Mouse (Mus musculus): ENCODE results near the gene Klf9. TPM values are rescaled to one million over a fixed set of nuclear protein-coding genes. Genes with fewer than 3 reads are reported as not detected.

Gene Klf9
- total RNA-seq, 4 experiments from 2014 or later: 108 to 165 (median 128) TPM

DNA sequence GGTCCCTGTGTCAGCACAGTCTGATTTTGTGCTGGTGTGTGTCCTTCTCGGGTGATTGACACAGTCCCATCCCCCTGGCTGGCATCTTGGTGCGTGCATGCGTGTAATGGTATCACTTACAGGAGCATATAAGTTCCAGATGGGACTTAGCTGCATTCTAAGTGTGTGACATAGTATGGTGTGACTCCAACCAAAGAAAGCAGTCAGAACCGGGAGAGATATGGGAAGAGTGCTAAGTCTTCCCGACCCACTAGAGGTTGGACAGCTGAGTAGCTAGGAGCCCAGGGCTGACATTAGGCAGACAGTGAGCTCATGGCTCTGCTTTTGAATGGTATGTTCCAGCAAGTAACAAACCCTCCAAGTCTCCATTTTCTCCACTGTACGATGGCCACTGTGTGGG, 21.9 kb downstream of the Klf9 start:
- DNase-seq (ENCODE audit: low spot score in 2 of 2): no peak

DNA sequence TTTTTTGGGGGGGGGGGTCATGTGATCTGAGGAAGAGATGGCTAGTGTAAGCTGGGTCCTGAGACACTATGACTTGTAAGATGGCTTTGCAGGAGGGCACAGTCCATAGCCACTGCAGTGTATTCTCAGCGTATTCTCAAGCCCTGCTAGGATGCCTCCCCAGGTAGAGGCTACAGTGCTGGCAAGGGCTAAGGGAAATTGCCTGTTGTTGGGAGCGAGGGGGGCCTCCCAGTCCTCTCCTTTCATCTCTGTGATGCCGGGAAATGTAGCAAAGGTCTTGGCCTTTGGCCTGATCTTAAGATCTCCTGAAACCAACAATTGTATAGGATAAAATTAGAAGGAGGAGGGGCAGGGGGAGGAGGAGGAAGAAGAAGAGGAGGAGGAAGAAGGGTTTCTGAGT, 22.3 kb downstream of the Klf9 start:
- DNase-seq (ENCODE audit: low spot score in 2 of 2): no peak

DNA sequence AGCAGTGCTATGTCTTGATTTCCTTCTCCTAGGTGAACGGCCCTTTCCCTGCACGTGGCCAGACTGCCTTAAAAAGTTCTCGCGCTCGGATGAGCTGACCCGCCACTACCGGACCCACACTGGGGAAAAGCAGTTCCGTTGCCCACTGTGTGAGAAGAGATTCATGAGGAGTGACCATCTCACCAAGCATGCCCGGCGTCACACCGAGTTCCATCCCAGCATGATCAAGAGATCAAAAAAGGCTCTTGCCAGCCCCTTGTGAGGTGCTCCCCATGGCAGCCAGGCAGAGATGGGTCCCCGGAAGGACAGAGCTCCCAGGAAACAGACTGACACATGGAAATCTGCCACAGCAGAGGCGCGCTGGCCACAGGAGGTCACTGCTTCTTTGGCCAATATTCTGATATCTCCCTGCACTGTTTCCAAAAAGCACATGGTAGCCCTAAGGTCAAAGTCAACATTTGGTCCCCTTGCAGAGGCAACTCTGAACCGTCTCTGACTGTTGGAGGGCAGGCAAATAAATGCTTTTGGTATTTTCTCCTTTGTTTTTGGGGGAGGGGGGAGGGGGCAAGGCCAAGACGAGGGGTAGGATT, 23.7 kb downstream of the Klf9 start:
- no peak for DNase-seq (ENCODE audit: low spot score in 2 of 2)

DNA sequence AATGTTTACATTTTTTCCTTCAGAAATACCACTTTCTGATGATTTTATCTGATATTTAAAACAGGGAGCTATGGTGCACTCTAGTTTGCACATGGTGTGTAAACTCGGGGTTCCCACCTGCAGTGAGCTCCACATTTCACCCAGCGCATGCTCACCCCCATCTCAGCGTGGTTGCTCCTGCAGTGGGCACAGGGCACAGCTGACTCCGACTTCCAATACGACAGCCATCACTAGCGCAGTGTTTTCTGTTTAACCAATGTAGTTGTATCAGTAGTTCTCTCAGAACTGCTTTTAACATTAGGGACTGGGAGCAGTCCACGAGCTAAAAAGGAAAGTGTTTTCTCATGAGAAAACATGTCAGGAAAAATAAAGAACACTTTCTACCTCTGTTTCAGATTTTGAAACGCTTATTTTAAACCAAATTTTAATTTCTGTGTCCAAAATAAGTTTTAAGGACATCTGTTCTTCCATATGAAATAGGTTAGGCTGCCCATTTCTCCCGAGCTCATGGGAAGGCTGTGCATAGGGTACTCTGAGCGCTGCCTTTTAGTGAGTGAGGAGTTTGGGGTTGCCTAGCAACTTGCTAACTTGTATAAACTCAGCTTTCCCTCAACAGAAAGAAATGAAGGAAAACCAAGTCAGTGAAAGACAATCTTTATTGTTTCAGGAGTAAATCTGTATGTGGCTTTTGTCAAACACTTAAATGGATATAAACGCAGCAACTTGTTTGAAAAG, 25.7 kb downstream of the Klf9 start:
- DNase-seq (ENCODE audit: low spot score in 2 of 2): no peak

DNA sequence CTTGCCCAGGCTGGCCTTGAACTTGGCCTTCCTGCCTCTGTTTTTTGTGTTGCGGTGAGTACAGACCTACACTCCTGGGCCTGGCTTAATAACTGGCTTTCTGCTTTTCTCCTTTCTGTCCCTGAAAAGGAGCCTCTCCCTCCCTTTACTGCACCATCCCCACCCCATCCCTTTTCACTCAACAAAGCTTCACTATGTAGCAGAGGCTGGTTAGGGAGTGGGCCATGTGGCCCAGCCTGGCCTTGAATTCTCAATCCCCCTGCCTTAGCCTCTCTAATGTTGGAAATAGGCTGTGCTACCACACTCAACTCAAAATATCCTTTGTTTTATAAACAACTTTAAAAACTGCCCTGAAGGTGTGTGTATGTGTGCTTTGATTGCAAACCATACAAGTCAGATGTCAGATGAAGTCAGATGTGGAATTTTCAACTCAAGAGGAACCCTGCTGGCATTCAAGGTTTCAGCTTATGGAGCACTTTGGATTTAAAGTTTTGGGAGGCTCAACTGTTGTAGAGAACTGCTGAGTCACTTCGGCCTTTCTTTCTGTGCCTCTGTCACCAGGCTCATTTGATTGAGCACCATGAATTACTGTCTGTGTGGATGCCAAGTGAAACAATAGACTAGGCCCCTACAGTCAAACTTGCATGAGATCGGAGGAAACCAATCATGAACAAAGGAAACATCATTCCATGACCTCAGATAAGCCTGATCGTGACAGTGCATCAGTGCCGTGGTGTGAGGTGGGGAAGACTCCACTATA, 28.1 kb downstream of the Klf9 start:
- no peak for DNase-seq (ENCODE audit: low spot score in 2 of 2)

DNA sequence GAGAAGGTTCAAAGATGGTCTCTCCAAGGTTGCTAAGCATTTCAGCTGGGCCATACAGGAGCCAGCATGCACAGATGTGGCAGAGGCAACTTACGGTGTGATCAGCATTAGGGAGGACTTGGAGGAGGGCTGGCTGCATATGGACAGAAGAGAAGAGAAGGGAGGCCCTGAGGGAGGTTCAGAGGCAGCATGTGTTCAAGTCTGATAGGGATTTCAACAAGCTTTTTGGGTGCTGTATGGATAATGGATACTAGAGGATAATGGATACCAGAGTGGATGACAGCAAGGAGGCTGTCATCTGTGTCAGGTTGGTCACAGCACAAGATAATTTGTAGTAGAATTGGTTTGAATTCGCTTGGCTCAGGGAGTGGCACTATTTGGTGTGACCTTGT, 28.6 kb downstream of the Klf9 start:
- DNase-seq (ENCODE audit: low spot score in 2 of 2): no peak

DNA sequence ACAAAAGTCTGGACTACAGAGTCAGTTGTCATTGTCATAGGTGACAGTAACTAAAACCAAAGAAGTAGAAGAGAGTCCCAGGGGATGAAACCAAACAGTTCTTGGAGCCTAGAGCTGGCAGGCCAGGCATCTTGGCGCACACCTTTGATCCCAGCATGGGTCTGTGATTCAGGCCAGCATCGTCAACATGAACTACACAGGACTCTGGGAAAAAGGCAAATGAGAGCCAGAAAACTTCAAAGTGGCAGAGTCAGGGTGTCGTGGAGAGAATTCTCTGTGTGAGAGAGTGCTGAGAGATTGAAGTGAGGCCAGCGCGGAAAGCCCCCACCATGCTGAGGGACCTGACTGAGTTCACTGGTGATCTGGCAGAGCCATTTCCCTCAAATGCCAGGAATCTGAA, 29.4 kb downstream of the Klf9 start:
- no peak for DNase-seq (ENCODE audit: low spot score in 2 of 2)

DNA sequence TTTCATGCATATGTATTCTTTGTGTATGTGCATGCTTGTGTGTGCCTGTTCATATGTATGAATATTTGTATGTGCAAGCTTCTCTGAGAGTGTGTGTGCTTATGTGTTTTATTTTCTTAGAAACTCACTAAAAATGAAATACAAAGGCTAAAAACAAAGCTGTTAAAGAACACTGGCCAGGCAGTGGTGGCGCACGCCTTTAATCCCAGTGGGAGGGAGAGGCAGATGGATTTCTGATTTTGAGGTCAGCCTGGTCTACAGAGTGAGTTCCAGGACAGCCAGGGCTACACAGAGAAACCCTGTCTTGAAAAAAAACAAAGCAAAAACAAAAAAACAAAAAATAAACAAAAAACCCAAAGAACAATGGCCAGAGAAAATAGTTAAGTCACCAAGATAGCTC, 30.1 kb downstream of the Klf9 start:
- DNase-seq (ENCODE audit: low spot score in 2 of 2): no peak

DNA sequence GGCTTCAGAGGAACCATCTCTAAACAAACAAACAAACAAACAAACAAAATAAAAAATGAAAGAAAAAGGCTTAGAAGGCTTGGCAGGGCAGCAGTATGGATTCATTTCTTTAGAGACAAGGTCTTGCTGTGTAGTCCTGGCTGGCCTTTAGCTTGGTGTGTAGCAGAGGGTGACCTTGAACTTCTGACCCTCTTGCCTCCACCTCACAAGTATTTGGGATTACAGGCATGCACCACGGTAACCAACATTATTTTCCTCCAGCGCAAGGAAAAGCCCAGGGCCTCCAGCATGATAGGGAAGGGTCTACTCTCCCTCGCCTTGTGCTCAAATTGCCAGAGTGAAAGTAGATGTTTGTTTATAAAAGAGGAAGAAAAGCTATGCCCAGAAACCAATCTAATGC, 34.1 kb downstream of the Klf9 start:
- no peak for DNase-seq (ENCODE audit: low spot score in 2 of 2)

DNA sequence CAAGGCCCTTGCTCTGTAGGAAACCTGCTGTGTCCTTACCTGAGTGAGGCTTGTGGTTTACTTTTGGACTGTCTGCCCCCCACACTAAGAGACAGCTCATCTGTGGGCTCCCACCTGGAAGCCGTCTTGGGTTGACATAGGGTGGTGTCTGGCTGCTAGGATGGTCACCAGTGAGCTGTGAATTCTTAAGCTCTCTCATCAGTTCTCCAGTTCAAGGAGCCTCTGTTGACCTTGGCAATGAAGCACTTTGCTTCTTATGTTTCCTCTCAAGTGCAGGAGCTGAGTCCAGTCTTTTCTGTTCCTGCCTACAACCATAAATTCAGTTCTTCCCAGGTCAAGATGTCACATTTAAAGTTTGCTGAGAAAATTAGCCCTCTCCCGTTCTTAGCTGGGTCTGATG, 34.5 kb downstream of the Klf9 start:
- DNase-seq (ENCODE audit: low spot score in 2 of 2): no peak

DNA sequence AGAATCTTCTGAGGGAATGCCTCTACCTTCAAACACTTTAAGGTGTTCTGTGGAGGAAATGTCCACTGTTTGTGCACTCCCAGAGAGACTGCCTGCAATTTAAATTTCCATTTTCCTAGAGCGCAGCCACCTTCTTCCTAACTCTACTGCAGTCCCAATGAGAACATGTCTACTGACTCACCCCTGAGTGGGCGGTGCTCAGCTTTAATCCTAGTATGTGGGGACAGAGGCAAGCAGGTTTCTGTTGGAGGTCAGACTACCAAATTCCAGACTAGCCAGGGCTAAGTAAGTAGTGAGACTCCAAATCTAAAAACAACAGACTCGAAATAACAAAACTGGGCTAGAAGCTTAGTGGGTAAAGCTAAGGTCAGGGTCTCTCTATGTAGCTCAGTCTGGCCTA, 37.5 kb downstream of the Klf9 start:
- no peak for DNase-seq (ENCODE audit: low spot score in 2 of 2)

DNA sequence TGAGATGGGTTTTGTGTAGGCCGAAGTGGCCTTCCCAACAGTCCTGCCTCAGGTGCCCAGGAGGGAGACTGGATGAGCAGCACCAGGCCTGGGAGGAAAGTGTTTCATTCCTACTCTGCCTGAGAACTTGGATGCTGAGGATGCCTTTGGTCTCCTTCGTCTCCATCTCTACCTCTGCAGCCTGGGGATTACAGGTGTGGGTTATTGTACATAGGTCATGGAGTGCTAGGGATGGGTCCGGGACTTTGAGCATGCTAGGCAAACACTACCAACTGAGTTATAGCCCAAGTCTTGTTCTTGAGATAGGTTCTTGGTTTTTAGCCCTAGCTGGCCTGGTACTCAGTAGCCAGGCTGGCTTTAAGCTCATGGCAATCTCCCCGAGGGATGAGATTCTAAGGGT, 42.5 kb downstream of the Klf9 start:
- DNase-seq (ENCODE audit: low spot score in 2 of 2): no peak

DNA sequence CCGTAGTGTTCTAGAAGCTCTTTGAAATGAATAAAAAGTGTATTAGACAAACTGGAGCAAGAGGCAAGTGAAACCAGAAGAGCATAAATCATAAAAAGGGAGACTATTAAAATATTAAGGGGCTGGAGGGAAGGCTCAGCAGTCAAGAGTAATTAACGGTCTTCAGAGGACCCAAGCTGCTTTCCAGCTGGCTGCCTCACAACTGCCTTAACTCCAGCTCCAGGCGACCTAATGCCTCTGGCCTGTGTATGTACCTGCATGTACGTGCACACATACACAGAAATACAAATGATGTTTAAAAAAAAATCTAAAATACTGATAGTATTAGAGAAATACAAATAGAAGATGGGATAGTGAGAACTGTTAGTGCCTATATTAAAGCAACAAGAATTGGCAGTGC, 43.0 kb downstream of the Klf9 start:
- DNase-seq (ENCODE audit: low spot score in 2 of 2): no peak

DNA sequence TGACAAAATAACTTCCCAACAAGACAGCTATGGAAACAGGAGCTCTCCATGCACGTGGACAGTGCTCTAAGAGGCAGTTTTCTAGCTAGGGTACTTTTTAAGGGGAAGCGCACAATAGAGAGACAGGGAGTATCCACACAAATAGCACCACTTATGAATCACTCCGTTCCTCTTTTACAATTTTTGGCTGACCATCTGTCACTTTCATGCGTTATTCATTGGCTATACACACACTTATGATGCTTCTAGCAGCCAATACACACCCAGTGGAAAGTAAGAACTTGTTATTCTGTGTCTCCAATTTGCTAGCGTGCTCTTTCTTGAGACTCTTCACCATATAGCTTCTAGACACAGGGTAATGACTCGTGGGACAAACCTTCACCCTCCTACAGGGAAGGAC, 46.7 kb downstream of the Klf9 start:
- no peak for DNase-seq (ENCODE audit: low spot score in 2 of 2)

DNA sequence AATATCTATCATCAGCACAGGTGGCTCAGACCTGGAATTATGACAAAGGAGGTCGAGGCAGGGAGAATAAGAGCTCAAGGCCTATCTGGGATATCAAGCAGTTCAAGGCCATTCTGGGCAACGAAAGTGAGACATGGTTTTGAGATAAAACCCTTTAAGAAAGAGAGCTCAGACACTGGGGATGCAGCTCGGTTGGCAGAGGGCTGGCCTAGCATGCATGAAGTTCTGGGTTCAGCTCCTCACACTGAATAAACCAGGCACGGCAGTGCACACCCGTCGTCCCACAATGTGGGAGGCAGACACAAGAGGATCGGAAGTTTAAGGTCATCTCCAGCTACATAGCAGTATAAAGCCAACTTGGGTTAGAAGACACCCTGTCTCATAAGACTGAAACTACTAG, 48.0 kb downstream of the Klf9 start:
- no peak for DNase-seq (ENCODE audit: low spot score in 2 of 2)

DNA sequence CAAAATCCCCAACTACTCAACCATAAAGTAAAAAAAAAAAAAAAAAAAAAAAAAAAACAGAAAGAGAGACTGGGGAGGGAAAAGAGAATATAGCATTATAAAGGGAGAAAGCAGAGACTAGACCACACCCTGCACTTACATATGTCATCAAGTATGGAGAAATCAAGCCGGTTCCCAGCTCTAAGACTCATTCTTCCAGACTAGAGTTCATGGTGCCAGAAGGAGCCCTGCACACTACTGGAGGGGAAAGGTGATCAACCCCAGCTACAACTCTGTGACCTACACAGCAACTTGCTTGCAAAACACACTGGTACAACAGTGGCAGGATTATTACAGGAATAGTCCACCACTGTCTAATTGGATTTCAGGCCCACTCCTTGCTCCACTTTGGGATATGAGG, 48.7 kb downstream of the Klf9 start:
- no peak for DNase-seq (ENCODE audit: low spot score in 2 of 2)

DNA sequence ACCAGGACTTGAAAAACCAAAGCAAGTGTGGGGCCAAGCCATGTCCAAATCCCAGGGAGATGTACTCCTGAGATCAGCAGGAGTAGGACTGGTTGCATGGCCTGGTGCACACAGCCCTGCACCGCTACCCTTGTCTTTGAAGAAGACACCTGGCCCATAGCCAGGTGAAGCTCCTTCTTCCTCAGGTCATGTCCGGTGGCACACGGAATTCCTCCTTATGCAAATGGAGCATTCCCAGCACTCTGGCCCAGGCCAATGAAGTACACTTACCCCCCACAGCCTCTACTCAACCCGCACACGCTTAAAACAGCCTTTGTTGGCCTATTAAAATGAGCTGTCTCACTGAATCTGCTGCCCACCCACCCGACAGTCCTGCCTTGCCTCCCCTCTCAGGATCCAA, 50.5 kb downstream of the Klf9 start:
- DNase-seq (ENCODE audit: low spot score in 2 of 2): no peak

DNA sequence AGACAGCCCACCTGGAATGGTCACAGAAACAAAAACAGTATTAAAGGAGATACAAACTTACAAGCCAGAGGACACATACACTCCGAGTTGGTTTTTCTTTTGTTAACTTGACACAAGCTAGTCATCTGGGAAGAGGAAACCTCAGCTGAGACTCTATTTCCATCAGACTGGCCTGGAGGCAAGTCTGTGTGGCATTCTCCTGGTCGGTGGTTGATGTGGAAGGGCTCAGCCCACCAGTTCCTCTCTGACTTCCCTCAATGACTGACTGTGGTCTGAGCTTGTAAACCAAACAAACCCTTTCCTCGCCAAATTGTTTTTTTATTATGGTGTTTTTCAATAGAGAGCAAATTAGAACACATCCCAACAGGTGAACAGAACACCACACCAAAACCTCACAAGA, 52.0 kb downstream of the Klf9 start:
- no peak for DNase-seq (ENCODE audit: low spot score in 2 of 2)

DNA sequence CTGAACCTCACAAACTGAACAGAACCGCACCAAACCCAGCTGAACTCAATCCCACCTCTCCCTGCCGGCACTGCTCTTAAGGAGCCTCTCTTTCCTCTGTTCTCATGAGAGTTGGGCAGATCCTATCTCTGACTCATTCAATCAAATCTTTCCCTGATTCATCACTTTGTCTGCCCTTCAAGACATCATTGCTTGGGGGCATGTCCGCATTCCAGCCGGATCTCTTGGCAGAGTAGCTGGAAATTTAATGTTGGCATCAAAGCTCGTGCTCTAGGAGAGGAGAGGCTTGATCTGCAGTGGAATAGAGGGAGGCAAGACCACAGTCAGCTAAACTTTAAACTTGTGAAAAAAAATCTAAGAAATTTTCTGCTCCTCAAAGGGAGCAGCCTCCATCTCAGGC, 61.1 kb downstream of the Klf9 start:
- DNase-seq (ENCODE audit: low spot score in 2 of 2): no peak

DNA sequence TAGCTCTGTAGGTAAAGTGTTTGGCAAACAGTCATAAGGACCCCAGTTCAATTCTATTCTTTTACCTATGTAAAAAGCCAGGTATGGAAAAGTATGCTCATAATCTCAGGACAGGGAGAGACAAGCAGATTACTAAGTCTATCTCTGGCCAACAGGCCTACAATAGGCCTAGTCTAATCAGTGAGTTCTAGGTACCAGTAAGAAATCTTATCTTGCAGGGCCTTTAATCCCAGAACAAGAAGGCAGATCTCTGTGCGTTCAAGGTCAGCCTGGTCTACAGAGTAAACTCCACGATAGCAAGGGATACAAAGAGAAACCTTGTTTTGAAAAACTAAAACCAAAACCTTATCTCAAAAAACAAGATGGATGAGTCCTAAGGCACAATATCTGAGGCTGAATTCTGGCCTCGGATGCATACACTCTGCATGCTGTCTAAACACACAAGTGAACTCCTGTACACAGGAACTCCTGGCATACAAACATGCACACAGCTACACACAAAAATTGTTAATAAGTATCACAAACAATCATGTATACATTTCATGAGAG, 62.6 kb downstream of the Klf9 start:
- DNase-seq (ENCODE audit: low spot score in 2 of 2): no peak

DNA sequence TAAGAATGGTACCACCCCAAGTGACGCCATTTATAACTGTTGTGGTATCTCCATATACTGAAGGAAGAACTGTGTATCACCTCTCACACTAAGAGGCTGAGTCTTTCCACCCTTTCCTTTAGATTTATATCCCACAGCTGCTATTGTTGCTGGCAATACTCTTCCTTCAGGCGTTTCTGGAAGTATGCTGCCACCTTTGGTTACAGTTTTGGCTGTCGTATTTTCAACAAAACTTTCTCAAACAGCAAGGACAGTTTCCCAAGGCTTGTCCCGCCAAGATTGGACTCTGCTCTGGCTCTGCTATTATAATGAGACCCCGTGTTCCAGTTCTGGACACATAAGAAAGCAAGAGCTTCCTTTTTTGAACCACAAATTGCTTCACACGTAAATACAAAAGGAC, 70.3 kb downstream of the Klf9 start:
- no peak for DNase-seq (ENCODE audit: low spot score in 2 of 2)

DNA sequence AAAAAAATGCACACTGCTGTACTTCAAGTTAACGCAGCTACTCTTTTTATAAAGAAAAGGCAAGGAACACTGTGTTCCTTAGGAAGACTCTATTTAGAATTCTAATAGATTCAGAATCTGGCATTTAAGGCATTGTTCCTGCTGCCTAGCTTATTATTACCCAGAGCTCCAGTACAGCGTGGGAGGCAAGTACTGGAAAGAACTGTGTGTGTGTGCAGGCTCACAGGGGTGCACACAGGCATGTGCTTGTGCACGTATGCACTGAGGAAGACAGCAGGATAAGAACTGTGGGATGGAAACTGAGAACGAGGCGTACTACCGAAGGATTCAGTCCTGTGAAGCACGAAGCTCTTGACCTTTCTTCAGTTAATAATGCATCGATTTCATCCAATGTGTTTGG, 73.3 kb downstream of the Klf9 start:
- DNase-seq (ENCODE audit: low spot score in 2 of 2): no peak
